Mouse (Mus musculus) neural tube, embryonic 13.5 days (tissue): ENCODE data around the gene Slc7a3. TPM values are rescaled to one million over a fixed set of nuclear protein-coding genes. Genes with fewer than 3 reads are reported as not detected.
"Not testable (repeated sequence)": the region's sequence is repeated elsewhere in the genome, so short reads cannot be mapped to it uniquely, and the experiment has no call there.

Experiments
- ATAC-seq: fragments of 200-750 bp; cut with Nextera tagmentation; 2 replicates; pipeline ENCODE4 v1.8.0; 2017; ENCODE audit warnings: low read depth, mild to moderate bottlenecking, moderate TSS enrichment, moderate library complexity
- H3K27ac ChIP-seq: fragments of 300-500 bp; sonication (generic); replicated peaks from 2 replicates; pipeline ENCODE4 v1.5.1; 2015; ENCODE audit warnings: moderate library complexity, mild to moderate bottlenecking, inconsistent platforms
- H3K27me3 ChIP-seq: fragments of 300-500 bp; sonication (generic); 2 replicates; pipeline ENCODE4 v1.6.1; 2015; ENCODE audit warnings: mild to moderate bottlenecking, inconsistent platforms
- H3K36me3 ChIP-seq: fragments of 300-500 bp; sonication (generic); 2 replicates; pipeline ENCODE4 v1.6.1; 2015; ENCODE audit warnings: mild to moderate bottlenecking, inconsistent platforms
- H3K4me1 ChIP-seq: fragments of 300-500 bp; sonication (generic); replicated peaks from 2 replicates; pipeline ENCODE4 v1.6.1; 2015; ENCODE audit warnings: inconsistent platforms
- H3K4me2 ChIP-seq: fragments of 300-500 bp; sonication (generic); 2 replicates; pipeline ENCODE4 v1.6.1; 2015; ENCODE audit warnings: inconsistent platforms, mild to moderate bottlenecking, moderate library complexity
- H3K4me3 ChIP-seq: fragments of 300-500 bp; sonication (generic); 2 replicates; pipeline ENCODE4 v1.5.1; 2015; ENCODE audit warnings: mild to moderate bottlenecking, inconsistent platforms
- H3K9ac ChIP-seq: fragments of 300-500 bp; sonication (generic); 2 replicates; pipeline ENCODE4 v1.6.1; 2015; ENCODE audit warnings: moderate library complexity, mild to moderate bottlenecking, inconsistent platforms
- H3K9me3 ChIP-seq: fragments of 300-500 bp; sonication (generic); 2 replicates; pipeline ENCODE4 v1.6.1; 2016; ENCODE audit warnings: inconsistent platforms
- WGBS: fragments of 180-500 bp; shearing (Covaris S2); methylation state at CpG from one replicate; pipeline ENCODE4 v1.1.7; 2015; 5-methylcytosine and 5-hydroxymethylcytosine counted together
- polyA plus RNA-seq: library from polyadenylated mRNA; unstranded; fragments of >200 nt; fragmentation: Nextera tagmentation; extraction: Ambion mirVana; gene quantifications from 2 replicates; pipeline ENCODE4 v1.2.1, GENCODE M21; 2015

Slc7a3 gene
- 0.98 and 1.1 TPM in 2 replicates for polyA plus RNA-seq

DNA sequence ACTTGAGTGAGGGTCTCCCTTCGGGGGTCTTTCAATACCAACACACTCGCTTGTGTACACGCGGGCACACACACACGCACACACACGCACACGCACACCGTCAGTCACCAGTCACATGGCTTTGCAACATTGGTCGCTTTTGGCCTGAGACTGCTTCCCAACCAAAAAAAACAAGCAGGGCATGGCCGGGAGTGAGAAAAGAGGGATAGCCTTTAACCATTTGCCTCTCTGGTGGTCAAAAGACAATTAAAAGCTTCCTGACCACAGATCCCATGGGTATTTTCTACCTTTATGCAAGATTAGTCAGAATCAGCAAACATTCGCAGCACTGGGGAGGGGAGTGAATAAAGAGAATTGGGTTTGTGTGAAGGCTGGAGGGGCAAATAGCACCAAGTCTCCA is at the start of gene Slc7a3:
Slc7a3 (minus strand) TSS at position 101 of the 400 bp plus-strand sequence.
- H3K4me2 ChIP-seq, result peak within 1 kb of the TSS; percentile 56
- H3K27me3 ChIP-seq, result peaks cover 25% of the 10 kb centered on the region
- H3K4me1 ChIP-seq, result peaks cover 3% of the 10 kb centered on the region; the same call in 1 of the 2 replicates
- no peak within 1 kb of the TSS for H3K9ac ChIP-seq
- ATAC-seq, result no peak
- no peaks in the 10 kb centered on the region for H3K9me3 ChIP-seq
- 52% methylated on average over 11 of the region's 11 CpGs for WGBS
- H3K27ac ChIP-seq, result no peak within 1 kb of the TSS
- H3K4me3 ChIP-seq, result peak within 1 kb of the TSS; percentile 27
- H3K36me3 ChIP-seq, result no peaks in the 10 kb centered on the region

DNA sequence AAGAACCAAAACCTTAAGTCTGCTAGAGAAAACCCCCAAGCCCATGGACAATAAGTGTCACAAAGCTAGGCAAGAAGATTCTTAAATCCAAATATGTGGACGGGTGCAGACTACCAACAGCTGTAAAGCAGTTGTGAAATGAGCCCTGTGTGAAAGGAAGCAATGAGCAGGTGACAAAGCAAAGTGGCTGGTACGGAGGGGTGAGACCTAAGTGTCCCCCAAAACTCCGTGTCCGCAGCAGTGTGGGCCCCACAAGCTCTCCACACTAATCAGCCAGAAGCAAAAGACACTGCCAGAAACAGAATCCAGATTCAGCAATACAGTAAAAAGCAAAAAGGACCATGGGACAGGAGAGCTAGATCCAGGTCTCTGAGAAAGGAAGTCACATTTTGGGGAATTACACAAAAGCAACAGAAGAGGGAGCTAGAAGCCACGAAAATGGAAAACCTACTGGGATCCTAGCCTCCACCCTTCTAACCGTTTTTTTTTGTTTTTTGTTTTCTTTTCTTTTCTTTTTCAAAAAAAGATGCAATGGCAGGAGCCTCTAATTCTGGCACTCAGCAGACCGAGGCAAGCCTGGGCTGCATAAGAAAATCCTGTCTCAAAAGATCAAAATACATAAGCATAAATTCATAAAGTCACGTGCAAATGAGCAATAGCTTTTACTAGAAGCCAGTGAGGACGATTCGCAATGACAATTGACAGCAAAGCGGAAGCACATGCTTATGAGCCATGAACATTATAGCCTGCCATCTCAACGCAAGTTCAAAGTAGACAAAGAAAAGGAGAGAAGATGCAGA is 46.4 kb upstream of the Slc7a3 start:
- H3K27me3 ChIP-seq, result no peaks in the 10 kb centered on the region
- peak; percentile 59; the same call in 1 of the 2 replicates for ATAC-seq
- no peak overlapping the region for H3K27ac ChIP-seq
- no peaks in the 10 kb centered on the region for H3K9me3 ChIP-seq
- no peak overlapping the region for H3K9ac ChIP-seq
- H3K36me3 ChIP-seq, result no peaks in the 10 kb centered on the region
- peak overlapping the region; percentile 37 for H3K4me2 ChIP-seq
- no peak overlapping the region; the same call in 1 of the 2 replicates for H3K4me3 ChIP-seq
- no peaks in the 10 kb centered on the region for H3K4me1 ChIP-seq
- WGBS, result 38% methylated on average over 12 of the region's 12 CpGs

DNA sequence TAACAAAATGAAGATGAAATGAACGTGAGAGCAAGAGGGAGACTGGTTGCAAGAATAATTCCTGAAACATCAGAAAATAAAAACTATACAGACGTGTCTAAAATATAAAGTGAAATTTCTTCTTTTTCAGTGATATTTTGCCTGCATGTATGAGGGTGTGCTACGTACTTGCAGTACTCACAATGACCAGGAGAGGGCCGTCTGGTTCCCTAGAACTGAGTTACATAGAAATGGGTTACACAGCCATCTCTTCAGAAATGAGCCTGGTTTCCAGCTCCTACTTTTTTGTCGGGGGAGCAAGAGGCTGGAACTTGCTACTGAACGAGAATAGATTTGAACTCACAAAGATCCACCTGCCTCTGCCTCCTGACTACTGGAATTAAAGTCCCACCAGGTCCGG is 45.2 kb upstream of the Slc7a3 start:
- H3K27me3 ChIP-seq, result no peaks in the 10 kb centered on the region

DNA sequence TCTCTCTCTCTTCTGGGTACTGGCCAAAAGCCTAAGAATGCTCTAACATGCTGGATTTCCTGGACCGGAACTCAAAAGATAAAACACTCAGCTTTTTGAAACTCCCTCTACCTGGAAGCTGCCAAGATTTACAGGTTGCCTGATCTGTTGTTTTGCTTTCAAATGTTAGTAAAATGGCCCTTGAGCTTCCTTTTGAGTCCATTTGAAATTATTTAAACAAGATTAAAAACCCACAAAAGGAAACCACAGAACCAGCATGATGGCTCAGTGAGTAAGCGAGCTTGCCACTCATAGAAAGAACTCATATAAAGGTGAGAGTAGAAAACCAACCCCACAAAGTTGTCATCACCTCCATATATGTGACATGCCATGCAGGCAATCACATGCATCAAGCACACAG is 42.7 kb upstream of the Slc7a3 start:
- no peak for ATAC-seq
- H3K4me1 ChIP-seq, result no peaks in the 10 kb centered on the region
- no peak overlapping the region for H3K4me2 ChIP-seq
- H3K36me3 ChIP-seq, result no peaks in the 10 kb centered on the region
- no peak overlapping the region for H3K27ac ChIP-seq
- no peak overlapping the region for H3K9ac ChIP-seq
- H3K9me3 ChIP-seq, result no peaks in the 10 kb centered on the region
- H3K4me3 ChIP-seq, result no peak overlapping the region
- 92% methylated on average over 2 of the region's 2 CpGs for WGBS
- H3K27me3 ChIP-seq, result no peaks in the 10 kb centered on the region

More for the DNA sequence above, 45.2 kb upstream of the Slc7a3 start:
- H3K4me3 ChIP-seq, result no peak overlapping the region
- 32% methylated on average over 7 of the region's 7 CpGs for WGBS
- H3K36me3 ChIP-seq, result no peaks in the 10 kb centered on the region
- H3K9ac ChIP-seq, result no peak overlapping the region
- H3K27ac ChIP-seq, result no peak overlapping the region
- H3K9me3 ChIP-seq, result no peaks in the 10 kb centered on the region
- H3K4me2 ChIP-seq, result no peak overlapping the region
- H3K4me1 ChIP-seq, result no peaks in the 10 kb centered on the region
- no peak for ATAC-seq

GRCm38 (mm10) chrX:101126977-101127376 is 41.2 kb upstream of the Slc7a3 start:
- H3K4me1 ChIP-seq, result no peaks in the 10 kb centered on the region
- H3K27me3 ChIP-seq, result no peaks in the 10 kb centered on the region
- 64% methylated on average over 2 of the region's 2 CpGs for WGBS
- no peak overlapping the region for H3K4me3 ChIP-seq
- no peak overlapping the region for H3K4me2 ChIP-seq
- ATAC-seq, result no peak
- no peak overlapping the region for H3K27ac ChIP-seq
- no peak overlapping the region for H3K9ac ChIP-seq
- H3K36me3 ChIP-seq, result no peaks in the 10 kb centered on the region
- no peaks in the 10 kb centered on the region for H3K9me3 ChIP-seq

DNA sequence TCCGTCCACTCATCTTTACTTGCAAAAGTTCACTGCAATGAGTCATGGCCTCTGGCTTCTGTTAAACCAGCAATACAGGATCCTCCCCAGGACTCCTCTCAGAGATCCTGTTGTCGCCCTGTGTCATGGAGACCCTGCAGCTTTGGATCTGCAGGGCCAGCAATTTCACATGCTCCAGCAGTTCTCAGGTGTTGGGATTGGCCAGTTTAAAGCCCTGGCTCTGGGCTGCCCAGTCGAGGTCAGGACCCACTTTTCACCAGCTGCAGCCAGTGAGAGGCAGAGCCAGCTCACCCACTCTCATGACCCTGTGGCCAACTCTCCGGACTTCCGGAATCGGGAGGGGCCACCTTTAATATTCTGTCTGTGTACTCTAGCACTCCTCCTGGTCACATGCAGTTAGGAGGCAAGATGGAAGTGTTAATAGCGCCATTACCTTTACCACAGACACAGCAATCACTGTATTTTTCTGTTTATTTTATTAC is 40.7 kb upstream of the Slc7a3 start:
- no peak for ATAC-seq

GRCm38 (mm10) chrX:101120546-101120945 is 34.7 kb upstream of the Slc7a3 start:
- Histone ChIP-seq H3K36me3 (no peaks in the 10 kb centered on the region), H3K27me3 (no peaks in the 10 kb centered on the region), H3K27ac (no peak overlapping the region), H3K4me2 (no peak overlapping the region), H3K9me3 (no peaks in the 10 kb centered on the region), H3K9ac (no peak overlapping the region), H3K4me1 (no peaks in the 10 kb centered on the region), H3K4me3 (no peak overlapping the region)
- ATAC-seq, result no peak
- WGBS, result 69% methylated on average over 1 of the region's 1 CpGs

More for the DNA sequence above, 40.7 kb upstream of the Slc7a3 start:
- no peak overlapping the region for H3K4me2 ChIP-seq
- H3K4me1 ChIP-seq, result no peaks in the 10 kb centered on the region
- H3K9me3 ChIP-seq, result no peaks in the 10 kb centered on the region
- 66% methylated on average over 7 of the region's 7 CpGs for WGBS
- H3K27me3 ChIP-seq, result no peaks in the 10 kb centered on the region
- no peak overlapping the region for H3K9ac ChIP-seq
- no peaks in the 10 kb centered on the region for H3K36me3 ChIP-seq
- no peak overlapping the region for H3K27ac ChIP-seq
- no peak overlapping the region for H3K4me3 ChIP-seq

DNA sequence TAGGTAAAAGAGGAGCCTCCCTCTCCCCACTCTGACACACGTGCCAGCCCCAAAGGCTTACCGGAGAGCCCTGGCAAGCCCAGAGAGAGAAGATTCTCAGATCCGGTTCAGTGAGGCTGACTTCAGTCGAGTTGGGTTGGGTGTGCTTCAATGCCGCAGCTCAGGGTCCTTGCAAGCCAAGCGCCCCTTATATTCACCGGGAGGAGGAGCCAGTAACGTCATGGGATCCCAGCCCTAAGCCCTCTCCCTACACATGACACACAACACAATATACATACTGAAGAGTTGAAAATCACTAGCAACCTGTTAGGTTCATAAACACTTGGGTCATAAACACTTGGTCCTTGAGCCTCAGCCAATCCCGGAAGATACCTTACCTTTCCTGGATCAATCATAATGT is 609 bp downstream of the Slc7a3 start:
- Histone ChIP-seq H3K27me3 (peaks cover 25% of the 10 kb centered on the region), H3K4me2 (peak overlapping the region; percentile 56), H3K4me3 (peak overlapping the region; percentile 27)
- not testable (repeated sequence) for H3K27ac ChIP-seq, H3K36me3 ChIP-seq, H3K9me3 ChIP-seq, H3K9ac ChIP-seq, H3K4me1 ChIP-seq
- 28% methylated on average over 9 of the region's 9 CpGs for WGBS
- ATAC-seq, result 0 out of 2 replicates have a peak, but pooled peaks have one; percentile 19

GRCm38 (mm10) chrX:101084192-101084591 is 1.6 kb downstream of the Slc7a3 start:
- H3K9me3 ChIP-seq, result no peaks in the 10 kb centered on the region
- ATAC-seq, result no peak
- no peak overlapping the region for H3K4me3 ChIP-seq
- H3K4me2 ChIP-seq, result no peak overlapping the region
- 50% methylated on average over 2 of the region's 2 CpGs for whole genome bisulfite sequencing
- H3K4me1 ChIP-seq, result peaks cover 3% of the 10 kb centered on the region; the same call in 1 of the 2 replicates
- no peak overlapping the region for H3K9ac ChIP-seq
- peaks cover 25% of the 10 kb centered on the region for H3K27me3 ChIP-seq
- H3K36me3 ChIP-seq, result no peaks in the 10 kb centered on the region
- H3K27ac ChIP-seq, result no peak overlapping the region

DNA sequence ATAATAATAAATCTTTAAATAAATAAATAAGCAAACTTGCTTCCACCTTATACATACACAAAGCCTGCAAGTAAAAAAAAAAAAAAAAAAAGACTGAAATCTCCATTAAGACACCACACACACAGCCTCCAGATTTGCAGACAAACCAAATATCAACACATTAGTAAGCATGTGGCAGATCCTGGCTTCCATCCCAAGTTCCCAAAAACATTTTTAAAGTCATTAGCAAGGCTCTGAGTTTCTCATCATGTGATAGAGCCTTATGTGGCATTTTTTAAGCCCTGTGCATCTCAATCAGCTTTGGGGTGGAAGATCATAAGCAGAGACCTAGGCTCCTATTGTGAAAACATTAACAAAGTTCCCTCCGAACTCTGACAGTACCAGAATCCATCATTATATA is 20.6 kb downstream of the Slc7a3 start:
- Histone ChIP-seq H3K4me2 (no peak overlapping the region), H3K4me1 (no peaks in the 10 kb centered on the region), H3K9ac (no peak overlapping the region), H3K36me3 (no peaks in the 10 kb centered on the region), H3K4me3 (no peak overlapping the region), H3K27ac (no peak overlapping the region), H3K27me3 (no peaks in the 10 kb centered on the region), H3K9me3 (no peaks in the 10 kb centered on the region)
- 81% methylated on average over 1 of the region's 1 CpGs for WGBS
- no peak for ATAC-seq

- no peak overlapping the region for H3K27ac ChIP-seq
- no peaks in the 10 kb centered on the region for H3K4me1 ChIP-seq
- no peak overlapping the region for H3K4me3 ChIP-seq
- H3K9me3 ChIP-seq, result no peaks in the 10 kb centered on the region
- no peaks in the 10 kb centered on the region for H3K27me3 ChIP-seq
- no peak overlapping the region for H3K9ac ChIP-seq
- no peak for ATAC-seq
- H3K36me3 ChIP-seq, result no peaks in the 10 kb centered on the region
- no peak overlapping the region for H3K4me2 ChIP-seq
- WGBS, result 67% methylated on average over 2 of the region's 2 CpGs
These were observed 22.3 kb downstream of the Slc7a3 start for GRCm38 (mm10) chrX:101063503-101063902.

GRCm38 (mm10) chrX:101059541-101059940 is 26.3 kb downstream of the Slc7a3 start, which contains the start of gene Tex11:
Tex11 (minus strand) TSS chrX:101059667.
- Histone ChIP-seq H3K36me3 (no peaks in the 10 kb centered on the region), H3K27me3 (no peaks in the 10 kb centered on the region), H3K4me2 (no peak within 1 kb of the TSS), H3K9me3 (no peaks in the 10 kb centered on the region), H3K9ac (no peak within 1 kb of the TSS), H3K4me1 (no peaks in the 10 kb centered on the region), H3K4me3 (no peak within 1 kb of the TSS), H3K27ac (no peak within 1 kb of the TSS)
- WGBS, result 90% methylated on average over 31 of the region's 31 CpGs
- no peak for ATAC-seq
